Mouse (Mus musculus) left cerebral cortex, adult 18-20 months (tissue): ENCODE results near the gene Dock11. TPM values are rescaled to one million over a fixed set of nuclear protein-coding genes. Genes with fewer than 3 reads are reported as not detected.

Experiments
- DNase-seq, 2 experiments: peaks; one replicate each; pipeline ENCODE4 v3.0.0; 2021 to 2022; ENCODE audit warnings: low spot score in 2 of 2, mixed read lengths in 1 of 2
- total RNA-seq, 2 experiments: library from RNA; stranded (reverse); gene quantifications; 2 replicates each; pipeline ENCODE4 v1.2.3; 2021

The Dock11 gene
- total RNA-seq, 2 experiments from 2014 or later = 5.9 to 6.1 TPM

GRCm38 (mm10) chrX:35946394-35946793 is 57.8 kb downstream of the Dock11 start:
- no peak for DNase-seq

DNA sequence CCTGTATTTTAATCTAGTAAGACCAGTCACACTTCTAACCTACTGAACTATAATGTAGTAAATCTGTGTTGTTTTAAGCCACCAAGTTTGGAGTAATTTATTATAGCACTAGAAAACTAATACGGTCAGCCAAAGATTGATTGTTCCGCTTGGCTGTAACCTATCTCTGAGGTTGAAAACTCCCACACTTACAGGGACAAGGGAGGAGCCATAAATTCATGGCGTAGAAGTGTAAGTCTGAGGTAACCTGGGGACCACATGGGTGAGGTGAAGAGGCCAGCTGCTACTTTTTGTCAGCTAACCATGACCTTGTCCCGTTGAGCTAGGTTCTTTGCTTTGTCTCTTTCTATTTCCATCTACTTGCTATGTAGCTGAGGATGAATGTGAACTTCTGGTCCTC is 61.5 kb downstream of the Dock11 start:
- DNase-seq = no peak

DNA sequence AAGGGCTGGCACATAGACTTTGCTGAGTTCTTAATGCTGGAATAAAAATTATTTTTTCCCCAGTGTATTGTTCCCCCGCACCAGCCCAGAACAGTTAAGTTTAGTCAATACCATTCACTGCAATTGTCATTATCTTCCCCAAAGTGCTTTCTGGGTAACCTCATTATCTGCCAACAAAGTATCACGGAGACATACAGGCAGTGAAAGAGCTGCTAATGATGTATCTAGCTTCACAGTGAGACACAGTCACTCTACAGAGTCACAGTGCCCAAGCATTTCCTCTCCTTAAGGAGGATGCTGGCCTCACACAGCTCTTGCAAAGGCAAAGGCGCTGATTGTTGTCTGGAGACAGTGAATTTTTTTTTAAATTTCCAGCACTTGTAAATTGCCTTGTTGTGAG is 63.3 kb downstream of the Dock11 start:
- no peak for DNase-seq

- no peak for DNase-seq
Measured at GRCm38 (mm10) chrX:35952521-35953095, 64.0 kb downstream of the Dock11 start.

DNA sequence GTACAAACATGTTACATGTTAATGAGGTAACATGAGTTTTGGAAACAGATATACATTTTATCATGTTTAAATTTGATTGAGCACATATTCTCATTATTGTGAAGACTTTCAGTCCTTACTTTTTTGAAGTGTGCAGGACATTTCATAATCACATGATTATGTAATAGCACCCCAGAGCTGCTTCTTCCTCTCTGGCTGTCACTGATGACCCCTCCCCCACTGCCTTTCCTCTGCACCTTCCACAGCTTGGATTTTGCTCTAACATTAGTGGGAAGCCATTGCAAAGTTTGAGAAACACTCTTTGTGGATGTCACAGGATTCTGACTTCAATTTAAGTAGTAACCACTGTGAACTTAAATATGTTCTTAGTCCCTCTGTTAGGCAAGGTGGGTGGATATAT is 67.6 kb downstream of the Dock11 start:
- DNase-seq = no peak

DNA sequence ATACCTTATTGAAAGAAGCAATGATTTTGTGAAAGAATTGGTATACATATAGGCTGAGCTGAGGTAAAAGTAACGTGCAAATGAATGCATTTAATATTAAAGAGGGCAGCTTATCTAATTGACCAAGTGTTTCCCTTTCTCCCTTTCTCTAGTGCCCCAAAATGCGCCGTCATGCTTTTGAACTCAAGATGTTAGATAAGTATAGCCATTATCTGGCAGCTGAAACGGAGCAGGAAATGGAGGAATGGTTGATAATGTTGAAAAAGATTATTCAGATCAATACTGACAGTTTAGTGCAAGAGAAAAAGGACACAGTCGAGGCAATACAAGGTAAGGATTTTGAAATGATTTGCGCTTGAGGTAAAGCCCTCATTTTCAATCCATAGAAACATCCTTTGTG is 74.5 kb downstream of the Dock11 start:
- no peak for DNase-seq

DNA sequence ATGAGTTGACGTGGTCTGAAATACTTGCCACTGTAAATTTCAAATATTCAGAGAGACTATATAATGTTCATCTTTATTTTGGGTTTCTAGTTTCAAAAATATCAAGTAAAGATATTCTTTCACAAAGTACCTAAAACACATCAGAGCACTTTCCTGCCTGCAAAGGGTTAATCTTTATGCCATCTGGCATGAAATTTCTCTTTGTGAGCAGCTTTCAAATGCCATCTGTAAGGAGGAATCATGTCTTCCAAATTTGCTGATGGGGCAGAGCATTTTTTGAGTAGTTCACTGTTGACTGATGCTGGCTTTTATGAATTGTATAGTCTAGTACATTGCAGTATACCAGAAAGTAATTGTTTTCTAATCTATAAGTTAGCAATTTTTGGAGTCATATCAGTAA is 80.6 kb downstream of the Dock11 start:
- no peak for DNase-seq

- DNase-seq = no peak
Measured at GRCm38 (mm10) chrX:35976657-35977056, 88.0 kb downstream of the Dock11 start.

DNA sequence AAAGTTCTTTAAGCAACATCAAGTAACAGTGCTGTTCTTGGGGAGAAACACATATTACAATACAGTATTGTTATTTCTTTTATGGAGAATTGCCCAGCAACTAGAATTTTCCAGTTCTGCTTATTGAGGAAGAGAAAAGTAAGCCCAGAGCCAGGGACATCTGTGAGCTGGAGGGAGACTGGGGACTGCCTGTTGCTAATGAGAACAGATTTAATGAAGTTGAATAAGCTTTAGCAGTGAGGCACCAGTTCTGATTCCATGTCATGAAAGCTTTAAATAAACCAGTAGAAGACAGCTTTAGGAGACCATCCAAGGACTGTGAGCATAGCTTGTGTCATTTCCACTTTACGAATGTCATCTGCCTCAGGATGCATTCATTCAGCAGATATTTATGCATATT is 99.3 kb downstream of the Dock11 start:
- no peak for DNase-seq

- no peak for DNase-seq
Measured at GRCm38 (mm10) chrX:35990508-35991095, 102.0 kb downstream of the Dock11 start.

DNA sequence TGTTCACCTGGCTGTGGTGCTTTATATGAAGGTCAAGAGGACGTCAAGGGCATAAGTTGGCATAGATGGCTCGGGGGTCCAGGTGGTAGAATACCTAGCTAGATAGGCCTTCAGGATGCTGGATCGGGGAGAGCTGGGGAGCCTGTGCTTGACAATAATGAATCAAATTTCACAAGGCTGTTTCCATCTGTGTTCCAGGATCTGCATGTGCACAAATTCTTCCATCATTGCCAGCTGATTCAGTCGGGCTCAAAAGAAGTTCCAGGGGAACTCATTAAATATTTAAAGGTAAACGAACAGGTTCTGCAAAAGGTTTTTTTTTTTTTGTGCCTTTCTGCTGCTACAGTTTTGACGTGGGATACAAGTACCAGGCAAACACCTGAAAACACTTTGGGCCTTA is 105.6 kb downstream of the Dock11 start:
- no peak for DNase-seq

DNA sequence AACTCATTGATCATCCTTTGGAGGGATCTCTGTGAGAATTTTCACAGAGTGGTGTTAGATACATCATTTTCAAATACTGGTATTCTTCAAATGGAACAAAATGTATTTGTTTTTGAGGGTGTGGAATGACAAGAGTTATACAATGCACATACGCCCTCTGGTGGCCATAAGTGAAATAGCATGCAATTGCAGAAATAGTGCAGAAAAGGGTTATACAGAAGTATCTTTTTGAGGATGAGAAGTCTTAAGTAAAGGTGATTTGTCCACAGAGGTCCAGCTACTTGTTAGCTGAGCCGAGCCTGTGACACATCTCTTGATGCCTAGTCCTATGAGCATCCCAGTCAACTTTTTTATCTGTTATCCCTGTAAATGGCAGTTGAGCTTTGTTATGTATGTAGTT is 108.4 kb downstream of the Dock11 start:
- peak in 1 of 2 experiments; percentile 2 for DNase-seq

- no peak for DNase-seq
Measured at GRCm38 (mm10) chrX:35997793-35998419, 109.3 kb downstream of the Dock11 start.

- no peak for DNase-seq
Measured at GRCm38 (mm10) chrX:36025651-36026050, 137.0 kb downstream of the Dock11 start.

- DNase-seq = no peak
Measured at GRCm38 (mm10) chrX:36031113-36031512, 142.5 kb downstream of the Dock11 start.

GRCm38 (mm10) chrX:36034045-36034444 is 145.4 kb downstream of the Dock11 start:
- DNase-seq = no peak

GRCm38 (mm10) chrX:36045731-36046130 is 157.1 kb downstream of the Dock11 start:
- DNase-seq = no peak

DNA sequence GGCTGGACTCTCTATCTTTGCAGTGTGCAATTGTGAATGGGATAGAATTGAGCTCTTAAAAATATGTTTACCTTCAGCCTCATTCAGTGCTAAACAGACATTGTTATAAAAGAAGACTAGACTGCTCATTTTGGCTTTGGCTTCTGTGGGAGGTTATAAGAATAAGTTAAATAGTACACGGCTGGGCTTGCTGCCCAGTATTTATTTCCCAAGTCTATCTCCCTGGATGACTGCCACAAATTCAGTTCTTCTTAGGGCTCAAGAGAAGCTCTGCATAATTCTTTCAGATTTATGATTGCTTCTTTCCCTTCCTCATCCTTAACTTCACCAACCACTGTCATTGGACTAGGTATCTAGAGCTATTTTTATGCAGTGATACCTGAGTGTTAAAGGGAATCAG is 158.8 kb downstream of the Dock11 start:
- peak in 1 of 2 experiments; percentile 2 for DNase-seq

DNA sequence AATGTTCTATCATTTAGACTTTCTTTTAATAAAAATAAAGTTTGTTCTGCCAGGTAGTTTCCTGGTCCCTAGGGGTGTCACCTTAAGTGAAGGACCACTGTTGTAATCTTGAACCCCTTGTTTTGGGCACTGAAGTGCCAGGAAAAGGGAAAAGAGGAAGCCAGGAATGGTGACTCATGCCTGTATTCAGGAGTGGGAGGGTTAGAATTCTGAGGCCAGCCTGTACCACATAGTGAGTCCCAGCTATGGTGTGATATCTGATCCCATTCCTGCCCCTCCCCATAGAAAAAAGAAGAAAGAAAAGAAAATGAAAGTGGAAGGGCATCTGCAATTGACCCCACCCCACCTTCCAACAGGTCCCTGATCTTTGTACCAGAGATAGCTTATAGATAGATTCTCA is 161.7 kb downstream of the Dock11 start:
- no peak for DNase-seq

DNA sequence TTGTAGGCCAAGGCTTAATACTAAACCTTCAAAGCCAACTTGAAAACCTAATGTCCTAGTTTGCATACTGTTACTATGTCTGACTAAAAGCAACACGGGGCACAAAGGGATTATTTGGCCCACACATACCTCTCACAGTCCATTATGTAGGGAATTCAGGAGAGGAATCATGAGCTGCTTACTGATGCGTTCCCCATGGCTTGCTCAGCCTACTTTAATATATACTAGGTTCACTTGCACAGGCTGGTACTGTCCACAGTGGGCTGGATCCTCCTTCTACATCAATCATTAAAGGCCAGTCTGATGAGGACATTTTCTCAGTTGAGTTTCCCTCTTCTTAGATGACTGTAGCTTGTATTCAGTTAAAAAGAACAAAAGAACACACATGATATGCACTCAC is 185.4 kb downstream of the Dock11 start:
- no peak for DNase-seq

GRCm38 (mm10) chrX:36077164-36077563 is 188.5 kb downstream of the Dock11 start:
- no peak for DNase-seq

- DNase-seq = no peak
Measured at GRCm38 (mm10) chrX:36082917-36083316, 194.3 kb downstream of the Dock11 start.
